Mouse (Mus musculus) left cerebral cortex, postnatal 36 days (tissue): ENCODE measurements around the gene Hykk. TPM values are rescaled to one million over a fixed set of nuclear protein-coding genes. Genes with fewer than 3 reads are reported as not detected.
"Not testable (repeated sequence)": the region's sequence is repeated elsewhere in the genome, so short reads cannot be mapped to it uniquely, and the experiment has no call there.

ENCODE experiments used
- DNase-seq, 2 experiments: peaks; one replicate each; pipeline ENCODE4 v3.0.0; 2021 to 2022; ENCODE audit warnings: low spot score in 2 of 2, mixed read lengths in 1 of 2
- intact Hi-C: fragments of 180-260 bp; cut with DNase I; formaldehyde crosslinking; loops from one replicate; pipeline ENCODE4 v1.15.1; 2025
- total RNA-seq, 2 experiments: library from RNA; stranded (reverse); gene quantifications; 2 replicates each; pipeline ENCODE4 v1.2.3; 2021

Gene Hykk
- total RNA-seq, result 1 to 10 TPM; 1.6 to 2.5 TPM

GRCm38 (mm10) chr9:54917010-54917677 is at the start of gene Hykk:
Gene Hykk, plus strand, starts transcription at chr9:54917283.
- DNase-seq, result peak; percentile 80
- intact Hi-C loops, result loop anchor here (2.0 kb wide), 1 partner anchor 36 kb away; no protein-coding TSS in a partner anchor

- no peak for DNase-seq
- intact Hi-C loops, result no loop called here
These were observed 38.3 kb upstream of the Hykk start for GRCm38 (mm10) chr9:54878759-54879158.

GRCm38 (mm10) chr9:54892111-54892510 is 25.0 kb upstream of the Hykk start:
- intact Hi-C loops, result no loop called here
- no peak for DNase-seq

GRCm38 (mm10) chr9:54897097-54897496 is 20.0 kb upstream of the Hykk start:
- DNase-seq, result no peak
- intact Hi-C loops, result no loop called here

GRCm38 (mm10) chr9:54909446-54909845 is 7.6 kb upstream of the Hykk start:
- DNase-seq, result no peak
- intact Hi-C loops, result no loop called here

GRCm38 (mm10) chr9:54915576-54915975 is 1.5 kb upstream of the Hykk start:
- DNase-seq, result no peak
- intact Hi-C loops, result no loop called here

- intact Hi-C loops, result loop anchor here (2.0 kb wide), 1 partner anchor 36 kb away; no protein-coding TSS in a partner anchor
- no peak for DNase-seq
These were observed 682 bp upstream of the Hykk start for GRCm38 (mm10) chr9:54916401-54916800.

GRCm38 (mm10) chr9:54918191-54918590 is 1.1 kb downstream of the Hykk start:
- intact Hi-C loops, result no loop called here
- no peak for DNase-seq

- no peak for DNase-seq
- intact Hi-C loops, result no loop called here
These were observed 1.7 kb downstream of the Hykk start for GRCm38 (mm10) chr9:54918781-54919180.

GRCm38 (mm10) chr9:54919946-54920345 is 2.9 kb downstream of the Hykk start:
- intact Hi-C loops, result no loop called here
- no peak for DNase-seq

- intact Hi-C loops, result no loop called here
- no peak for DNase-seq
These were observed 13.7 kb downstream of the Hykk start for GRCm38 (mm10) chr9:54930741-54931140.

- intact Hi-C loops, result no loop called here
- no peak for DNase-seq
These were observed 14.7 kb downstream of the Hykk start for GRCm38 (mm10) chr9:54931765-54932164.

- no peak for DNase-seq
- intact Hi-C loops, result no loop called here
These were observed 15.3 kb downstream of the Hykk start for GRCm38 (mm10) chr9:54932379-54932778.

GRCm38 (mm10) chr9:54942071-54942470 is 25.0 kb downstream of the Hykk start:
- no peak for DNase-seq
- intact Hi-C loops, result no loop called here

- DNase-seq, result no peak
- intact Hi-C loops, result no loop called here
These were observed 27.4 kb downstream of the Hykk start for GRCm38 (mm10) chr9:54944467-54944866.

GRCm38 (mm10) chr9:54946256-54946655 is 29.2 kb downstream of the Hykk start:
- no peak for DNase-seq
- intact Hi-C loops, result no loop called here

- intact Hi-C loops, result no loop called here
- DNase-seq, result no peak
These were observed 32.4 kb downstream of the Hykk start for GRCm38 (mm10) chr9:54949465-54949864.

- DNase-seq, result not testable (repeated sequence)
- intact Hi-C loops, result loop anchor here (10.0 kb wide), 1 partner anchor 215 kb away; the partner anchor contains the start of gene Wdr61
These were observed 33.1 kb downstream of the Hykk start for GRCm38 (mm10) chr9:54950162-54950561.

- intact Hi-C loops, result loop anchor here (10.0 kb wide), 1 partner anchor 216 kb away; the partner anchor contains the start of gene Wdr61
- peak; percentile 88 to 91 for DNase-seq
These were observed 33.7 kb downstream of the Hykk start, which contains the start of the genes Psma4 and AY074887 for GRCm38 (mm10) chr9:54950575-54951321. Gene Psma4, plus strand, starts transcription at chr9:54950790. Gene AY074887, minus strand, starts transcription at chr9:54950998.

GRCm38 (mm10) chr9:54961059-54961458 is 44.0 kb downstream of the Hykk start:
- no peak for DNase-seq
- intact Hi-C loops, result no loop called here

GRCm38 (mm10) chr9:54963669-54964068 is 46.6 kb downstream of the Hykk start:
- no peak for DNase-seq
- intact Hi-C loops, result no loop called here
